Mouse (Mus musculus) lung, adult 2 months (tissue): ENCODE results near the gene Bet1. TPM values are rescaled to one million over a fixed set of nuclear protein-coding genes. Genes with fewer than 3 reads are reported as not detected.

Source experiments
- DNase-seq: peaks from one replicate; pipeline ENCODE4 v3.0.0; 2022
- H3K4me1 ChIP-seq: fragments of 200-500 bp; 2 replicates; pipeline ENCODE4 v1.6.1; 2011; ENCODE audit warnings: low read length; ENCODE audit not compliant: control insufficient read depth, insufficient read depth
- H3K4me3 ChIP-seq: fragments of 200-500 bp; replicated peaks from 2 replicates; pipeline ENCODE3; 2011; ENCODE audit warnings: low read depth, mild to moderate bottlenecking, control low read depth, low read length; ENCODE audit errors: extremely low read depth
- CTCF ChIP-seq: fragments of 200-500 bp; IDR thresholded peaks from 2 replicates; pipeline ENCODE4 v1.5.1; 2011; ENCODE audit warnings: mild to moderate bottlenecking, low read length, control low read depth; ENCODE audit not compliant: insufficient read depth
- POLR2A ChIP-seq: fragments of 200-500 bp; IDR thresholded peaks from 2 replicates; pipeline ENCODE4 v1.6.1; 2011; ENCODE audit warnings: low read depth, mild to moderate bottlenecking, control low read depth, low read length, borderline replicate concordance; ENCODE audit errors: extremely low read depth
- WGBS: fragments of 180-500 bp; shearing (Covaris S2); methylation state at CpG from one replicate; pipeline ENCODE4 v1.1.7; 2018; 5-methylcytosine and 5-hydroxymethylcytosine counted together
- polyA plus RNA-seq: library from polyadenylated mRNA; depleted of rRNA; stranded (reverse); fragments of >200 nt; gene quantifications from 2 replicates; pipeline ENCODE4 v1.2.3, GENCODE M21; 2012; rRNA removed

Bet1 gene
- polyA plus RNA-seq, result 15.5 and 15.8 TPM in 2 replicates

DNA sequence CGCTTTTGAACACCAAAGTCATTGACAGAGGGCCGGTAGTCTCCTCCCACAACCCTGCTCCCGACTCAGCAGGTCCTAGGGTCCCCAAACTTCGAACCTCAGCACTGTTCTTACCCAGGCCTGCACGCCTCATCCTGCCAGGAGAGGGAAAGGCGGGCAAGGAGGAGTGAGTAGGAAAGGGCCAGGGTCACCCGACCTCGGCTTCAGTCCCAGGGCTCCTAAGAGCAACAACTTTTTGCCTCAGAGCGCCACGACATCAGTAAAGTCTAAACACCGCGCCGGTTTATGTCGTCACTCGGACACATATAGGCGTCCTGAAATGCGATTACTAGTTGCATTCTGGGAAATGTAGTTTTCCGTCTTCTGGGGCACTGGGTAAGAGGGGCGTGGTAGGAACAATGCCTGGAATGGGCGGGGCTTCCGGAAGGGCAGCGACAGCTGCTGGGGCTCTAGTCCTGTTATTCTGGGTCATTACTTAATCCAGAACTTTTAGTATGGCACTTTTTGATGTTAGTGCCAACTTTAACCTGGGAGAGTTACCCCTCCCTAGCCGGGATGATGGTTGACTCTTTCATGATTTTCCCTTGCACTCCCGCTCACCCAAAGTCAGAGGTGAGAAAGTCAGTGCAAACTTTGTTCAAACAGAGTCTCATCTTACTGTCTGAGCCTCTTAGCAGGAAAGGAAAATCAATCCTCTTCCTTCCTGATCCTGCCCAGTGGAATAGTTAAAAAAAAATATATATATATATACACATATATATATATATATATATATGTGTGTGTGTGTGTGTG lies at the start of gene Bet1:
Gene Bet1 (minus strand): TSS at position 310 of the 792 bp plus-strand sequence.
- peak within 1 kb of the TSS; percentile 99 for H3K4me3 ChIP-seq
- WGBS, result 1% methylated on average over 24 of the region's 24 CpGs
- no peak for TF ChIP-seq CTCF
- peak; percentile 66; the same call in 1 of the 2 replicates for TF ChIP-seq POLR2A
- peaks cover 2% of the 10 kb centered on the region; the same call in 1 of the 2 replicates for H3K4me1 ChIP-seq
- peak; percentile 91 for DNase-seq

DNA sequence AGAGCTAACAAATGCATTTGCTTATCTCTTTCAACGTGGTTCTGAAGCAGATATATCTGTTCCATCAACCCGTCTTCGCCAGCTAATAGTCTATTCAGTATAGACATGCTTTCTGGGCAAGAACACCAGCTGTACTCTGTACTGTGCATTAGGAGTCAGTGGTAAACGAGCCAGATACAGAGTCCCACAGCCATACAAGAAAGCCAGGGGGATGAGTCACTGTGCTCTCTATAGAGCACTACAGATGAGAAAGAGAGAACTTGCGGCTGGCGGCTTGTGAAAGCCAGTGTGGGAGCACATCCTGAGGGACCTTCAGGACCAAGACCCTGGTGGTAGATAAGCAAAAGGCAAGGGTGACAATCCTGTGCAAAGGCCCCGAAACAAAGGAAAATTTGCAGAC lies 45.5 kb upstream of the Bet1 start:
- no peak for DNase-seq
- Histone ChIP-seq H3K4me1 (no peaks in the 10 kb centered on the region), H3K4me3 (no peak overlapping the region)
- TF ChIP-seq POLR2A (no peak), CTCF (no peak)
- 57% methylated on average over 7 of the region's 7 CpGs for WGBS

- DNase-seq, result no peak
- Histone ChIP-seq H3K4me3 (no peak overlapping the region), H3K4me1 (no peaks in the 10 kb centered on the region)
- no peak for TF ChIP-seq CTCF
- TF ChIP-seq POLR2A, result no peak
- whole genome bisulfite sequencing, result 63% methylated on average over 2 of the region's 2 CpGs
Observed at GRCm38 (mm10) chr6:4131149-4131548, 44.4 kb upstream of the Bet1 start.

GRCm38 (mm10) chr6:4118611-4119010 lies 31.8 kb upstream of the Bet1 start:
- Histone ChIP-seq H3K4me3 (no peak overlapping the region), H3K4me1 (no peaks in the 10 kb centered on the region)
- DNase-seq, result no peak
- TF ChIP-seq POLR2A, result no peak
- TF ChIP-seq CTCF, result no peak
- WGBS, result 47% methylated on average over 1 of the region's 1 CpGs

- H3K4me3 ChIP-seq, result no peak overlapping the region
- DNase-seq, result no peak
- H3K4me1 ChIP-seq, result peaks cover 2% of the 10 kb centered on the region; the same call in 1 of the 2 replicates
- no peak for TF ChIP-seq CTCF
- TF ChIP-seq POLR2A, result no peak
- 81% methylated on average over 2 of the region's 2 CpGs for WGBS
Observed at GRCm38 (mm10) chr6:4090423-4090822, 3.7 kb upstream of the Bet1 start.

- Histone ChIP-seq H3K4me3 (no peak overlapping the region), H3K4me1 (no peaks in the 10 kb centered on the region)
- 76% methylated on average over 6 of the region's 6 CpGs for WGBS
- no peak for DNase-seq
- TF ChIP-seq CTCF (no peak), POLR2A (no peak)
Observed at GRCm38 (mm10) chr6:4072281-4072680, 14.5 kb downstream of the Bet1 start.

GRCm38 (mm10) chr6:4069714-4070113 lies 17.1 kb downstream of the Bet1 start:
- no peak for DNase-seq
- no peaks in the 10 kb centered on the region for H3K4me1 ChIP-seq
- no peak overlapping the region for H3K4me3 ChIP-seq
- no peak for TF ChIP-seq POLR2A
- TF ChIP-seq CTCF, result no peak

GRCm38 (mm10) chr6:4054387-4054786 lies 32.4 kb downstream of the Bet1 start:
- TF ChIP-seq POLR2A, result no peak
- no peak overlapping the region for H3K4me3 ChIP-seq
- H3K4me1 ChIP-seq, result no peaks in the 10 kb centered on the region
- WGBS, result 80% methylated on average over 4 of the region's 4 CpGs
- no peak for DNase-seq

- Histone ChIP-seq H3K4me1 (no peaks in the 10 kb centered on the region), H3K4me3 (no peak overlapping the region)
- DNase-seq, result no peak
- 36% methylated on average over 1 of the region's 1 CpGs for WGBS
- TF ChIP-seq CTCF, result no peak
- no peak for TF ChIP-seq POLR2A
Observed at GRCm38 (mm10) chr6:4052843-4053242, 33.9 kb downstream of the Bet1 start.

- H3K4me3 ChIP-seq, result no peak overlapping the region
- WGBS, result 86% methylated on average over 1 of the region's 1 CpGs
- H3K4me1 ChIP-seq, result no peaks in the 10 kb centered on the region
- no peak for DNase-seq
- no peak for TF ChIP-seq POLR2A
- no peak for TF ChIP-seq CTCF
Observed at GRCm38 (mm10) chr6:4047200-4047599, 39.6 kb downstream of the Bet1 start.
